Mouse (Mus musculus): ENCODE data around the gene Bola3. TPM values are rescaled to one million over a fixed set of nuclear protein-coding genes. Genes with fewer than 3 reads are reported as not detected.

Bola3 gene
- polyA plus RNA-seq, 1 experiment from 2014 or later, result 186 TPM

DNA sequence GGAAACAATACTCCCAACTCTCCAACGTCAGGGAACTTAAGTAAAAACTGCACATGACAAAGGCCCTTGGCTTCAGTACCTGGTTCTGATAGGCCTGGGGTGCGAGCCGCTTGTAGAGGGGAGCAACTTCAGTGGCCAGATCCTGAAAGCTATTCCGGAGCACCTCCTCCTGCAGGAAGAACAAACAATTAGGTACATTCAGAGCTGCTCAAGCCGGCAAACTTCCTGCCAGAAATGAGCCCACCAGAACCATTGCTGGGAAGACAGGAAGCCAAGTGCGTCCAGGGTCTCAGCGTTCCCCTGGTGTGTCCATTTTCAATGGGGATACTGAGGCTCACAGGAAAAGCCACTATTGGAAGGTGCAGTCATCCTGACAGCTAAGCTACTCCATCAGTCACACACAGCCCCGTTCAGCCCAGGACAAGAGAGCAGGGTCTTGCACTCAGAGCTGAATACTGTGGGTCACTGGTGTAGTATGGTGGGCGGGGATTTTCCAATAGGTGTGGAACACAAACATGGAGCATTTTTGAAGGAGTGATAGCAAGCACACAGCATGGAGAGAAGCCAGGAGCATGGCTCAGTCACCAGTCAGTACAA lies 24.9 kb downstream of the Bola3 start:
- Histone ChIP-seq H3K4me3 (ENCODE audit: low read length) (no peak overlapping the region), H3K27me3 (replicated peaks; ENCODE audit: control insufficient read depth, insufficient read depth, low read length) (no peaks in the 10 kb centered on the region), H3K9ac (ENCODE audit: low read depth, low read length) (no peak overlapping the region), H3K27ac (ENCODE audit: low read length) (no peak overlapping the region), H3K9me3 (ENCODE audit: control insufficient read depth, low read length) (no peaks in the 10 kb centered on the region), H3K36me3 (ENCODE audit: control insufficient read depth, insufficient read depth, low read length) (peaks cover 52% of the 10 kb centered on the region), H3K4me1 (ENCODE audit: control insufficient read depth, insufficient read depth, low read length) (no peaks in the 10 kb centered on the region), H3K4me2 (ENCODE audit: low read depth, low read length) (no peak overlapping the region)
- WGBS, result 82% methylated on average over 9 of the region's 9 CpGs
- no peak for ATAC-seq

- H3K4me1 ChIP-seq (ENCODE audit: control insufficient read depth, insufficient read depth, low read length), result no peaks in the 10 kb centered on the region
- peak; percentile 38; the same call in 1 of the 2 replicates for ATAC-seq
- peaks cover 27% of the 10 kb centered on the region; the same call in 1 of the 2 replicates for H3K36me3 ChIP-seq (ENCODE audit: control insufficient read depth, insufficient read depth, low read length)
- H3K27ac ChIP-seq (ENCODE audit: low read length), result no peak overlapping the region
- H3K4me3 ChIP-seq (ENCODE audit: low read length), result no peak overlapping the region
- WGBS, result 86% methylated on average over 10 of the region's 10 CpGs
- no peaks in the 10 kb centered on the region for H3K9me3 ChIP-seq (ENCODE audit: control insufficient read depth, low read length)
- H3K4me2 ChIP-seq (ENCODE audit: low read depth, low read length), result no peak overlapping the region
- no peak overlapping the region for H3K9ac ChIP-seq (ENCODE audit: low read depth, low read length)
- no peaks in the 10 kb centered on the region for H3K27me3 ChIP-seq (replicated peaks; ENCODE audit: control insufficient read depth, insufficient read depth, low read length)
These were observed 32.9 kb downstream of the Bola3 start for GRCm38 (mm10) chr6:83381510-83382491.

- H3K36me3 ChIP-seq (ENCODE audit: control insufficient read depth, insufficient read depth, low read length), result peaks cover 12% of the 10 kb centered on the region
- no peaks in the 10 kb centered on the region for H3K9me3 ChIP-seq (ENCODE audit: control insufficient read depth, low read length)
- no peak for ATAC-seq
- H3K27ac ChIP-seq (ENCODE audit: low read length), result no peak overlapping the region
- no peak overlapping the region for H3K4me2 ChIP-seq (ENCODE audit: low read depth, low read length)
- WGBS, result 93% methylated on average over 9 of the region's 9 CpGs
- no peaks in the 10 kb centered on the region for H3K4me1 ChIP-seq (ENCODE audit: control insufficient read depth, insufficient read depth, low read length)
- H3K27me3 ChIP-seq (replicated peaks; ENCODE audit: control insufficient read depth, insufficient read depth, low read length), result no peaks in the 10 kb centered on the region
- no peak overlapping the region for H3K4me3 ChIP-seq (ENCODE audit: low read length)
- no peak overlapping the region for H3K9ac ChIP-seq (ENCODE audit: low read depth, low read length)
These were observed 36.7 kb downstream of the Bola3 start for GRCm38 (mm10) chr6:83385569-83386090.

DNA sequence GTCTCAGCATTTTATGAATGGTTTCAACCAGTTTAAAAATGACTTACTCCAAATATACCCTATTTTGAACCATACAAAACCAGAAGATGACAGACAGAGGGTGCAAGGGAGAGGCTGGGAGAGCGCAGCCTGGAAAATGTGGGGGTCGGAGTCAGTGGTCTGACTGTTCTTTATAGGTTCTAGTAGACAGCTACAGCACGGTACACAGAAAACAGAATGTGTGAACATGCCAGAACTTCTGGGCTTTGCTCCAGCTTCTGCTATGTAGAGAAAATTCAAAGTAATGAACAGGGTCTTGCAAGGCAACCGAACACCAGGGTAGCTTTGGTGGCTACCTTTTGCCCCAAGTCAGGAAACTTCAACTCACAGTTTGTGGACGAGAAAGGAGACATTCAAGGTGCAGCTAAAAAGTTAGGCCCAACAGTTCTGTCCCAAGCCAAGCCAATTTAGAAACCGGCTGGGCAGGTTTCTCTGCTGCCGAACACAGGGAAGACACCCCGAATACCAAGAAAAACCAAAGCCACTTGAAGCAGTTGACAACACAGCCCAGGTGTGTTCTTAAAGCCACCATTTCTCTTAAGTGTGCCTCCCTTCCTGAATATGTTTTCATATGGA lies 43.3 kb downstream of the Bola3 start:
- no peak for ATAC-seq
- no peak overlapping the region for H3K4me3 ChIP-seq (ENCODE audit: low read length)
- H3K9me3 ChIP-seq (ENCODE audit: control insufficient read depth, low read length), result no peaks in the 10 kb centered on the region
- WGBS, result 72% methylated on average over 8 of the region's 8 CpGs
- H3K4me2 ChIP-seq (ENCODE audit: low read depth, low read length), result no peak overlapping the region
- peaks cover 9% of the 10 kb centered on the region for H3K36me3 ChIP-seq (ENCODE audit: control insufficient read depth, insufficient read depth, low read length)
- no peak overlapping the region for H3K27ac ChIP-seq (ENCODE audit: low read length)
- 0 out of 2 replicates have a peak, but pooled peaks cover 4% of the 10 kb centered on the region for H3K4me1 ChIP-seq (ENCODE audit: control insufficient read depth, insufficient read depth, low read length)
- H3K27me3 ChIP-seq (replicated peaks; ENCODE audit: control insufficient read depth, insufficient read depth, low read length), result no peaks in the 10 kb centered on the region
- no peak overlapping the region for H3K9ac ChIP-seq (ENCODE audit: low read depth, low read length)

DNA sequence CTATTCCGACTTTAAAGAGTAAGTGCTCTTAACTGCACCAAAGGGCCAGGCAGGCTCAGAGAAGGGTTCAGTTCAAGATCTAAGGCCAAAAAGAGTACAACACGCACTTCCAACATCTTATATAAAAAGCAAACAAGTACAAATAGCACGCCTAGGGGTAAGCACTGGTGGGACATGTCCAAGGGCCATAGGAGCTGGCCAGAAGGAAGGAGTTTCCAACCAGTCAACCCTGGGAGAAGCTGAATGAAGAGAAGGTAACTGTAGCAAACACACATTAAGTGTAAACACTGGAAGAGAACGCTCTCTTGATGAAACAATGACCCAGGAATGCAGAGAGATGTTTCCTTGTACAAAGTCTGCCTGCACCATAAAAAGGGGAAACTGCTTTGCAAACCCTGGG lies 45.2 kb downstream of the Bola3 start:
- Histone ChIP-seq H3K4me1 (ENCODE audit: control insufficient read depth, insufficient read depth, low read length) (0 out of 2 replicates have a peak, but pooled peaks cover 6% of the 10 kb centered on the region), H3K27ac (ENCODE audit: low read length) (no peak overlapping the region), H3K27me3 (replicated peaks; ENCODE audit: control insufficient read depth, insufficient read depth, low read length) (no peaks in the 10 kb centered on the region), H3K4me2 (ENCODE audit: low read depth, low read length) (no peak overlapping the region), H3K4me3 (ENCODE audit: low read length) (no peak overlapping the region), H3K36me3 (ENCODE audit: control insufficient read depth, insufficient read depth, low read length) (peaks cover 12% of the 10 kb centered on the region), H3K9ac (ENCODE audit: low read depth, low read length) (no peak overlapping the region), H3K9me3 (ENCODE audit: control insufficient read depth, low read length) (no peaks in the 10 kb centered on the region)
- WGBS, result 82% methylated on average over 4 of the region's 4 CpGs
- ATAC-seq, result no peak

DNA sequence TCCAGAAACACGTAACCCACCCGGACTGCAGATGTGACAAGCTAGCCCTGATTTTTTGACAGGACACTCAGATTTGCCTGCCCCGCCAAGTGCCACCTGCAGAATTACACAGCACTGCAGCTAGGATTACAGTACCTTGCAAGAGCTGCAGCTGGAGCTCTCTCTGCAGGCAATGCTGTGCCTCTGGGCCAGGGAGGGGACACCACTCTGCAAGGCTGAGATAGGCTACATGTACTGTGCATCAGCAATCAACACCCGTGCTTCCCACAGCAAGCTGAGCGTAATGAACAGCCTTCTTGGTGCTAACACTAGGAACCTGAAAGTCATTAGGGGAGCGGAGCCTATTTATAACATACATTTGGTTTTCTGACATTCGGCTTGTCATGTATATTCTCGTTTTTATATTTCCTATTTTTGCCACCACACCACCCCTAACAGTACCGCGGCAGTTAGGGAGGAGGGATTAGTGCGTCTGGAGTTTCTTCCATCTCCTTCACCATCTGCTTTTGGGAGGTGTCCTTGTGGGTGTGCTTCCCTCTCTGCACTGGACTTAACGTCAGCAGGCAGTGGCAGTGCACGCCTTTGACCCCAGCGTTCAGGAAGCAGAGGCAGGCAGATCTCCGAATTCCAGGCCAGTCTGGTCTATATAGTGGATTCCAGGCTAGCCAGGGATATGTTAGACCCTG lies 46.7 kb downstream of the Bola3 start:
- 93% methylated on average over 15 of the region's 15 CpGs for WGBS
- no peak; the same call in 1 of the 2 replicates for ATAC-seq
- H3K27ac ChIP-seq (ENCODE audit: low read length), result no peak overlapping the region
- no peaks in the 10 kb centered on the region for H3K9me3 ChIP-seq (ENCODE audit: control insufficient read depth, low read length)
- no peaks in the 10 kb centered on the region for H3K27me3 ChIP-seq (replicated peaks; ENCODE audit: control insufficient read depth, insufficient read depth, low read length)
- peaks cover 9% of the 10 kb centered on the region; the same call in 1 of the 2 replicates for H3K4me1 ChIP-seq (ENCODE audit: control insufficient read depth, insufficient read depth, low read length)
- H3K4me2 ChIP-seq (ENCODE audit: low read depth, low read length), result no peak overlapping the region
- no peak overlapping the region for H3K9ac ChIP-seq (ENCODE audit: low read depth, low read length)
- peaks cover 17% of the 10 kb centered on the region for H3K36me3 ChIP-seq (ENCODE audit: control insufficient read depth, insufficient read depth, low read length)
- no peak overlapping the region for H3K4me3 ChIP-seq (ENCODE audit: low read length)

DNA sequence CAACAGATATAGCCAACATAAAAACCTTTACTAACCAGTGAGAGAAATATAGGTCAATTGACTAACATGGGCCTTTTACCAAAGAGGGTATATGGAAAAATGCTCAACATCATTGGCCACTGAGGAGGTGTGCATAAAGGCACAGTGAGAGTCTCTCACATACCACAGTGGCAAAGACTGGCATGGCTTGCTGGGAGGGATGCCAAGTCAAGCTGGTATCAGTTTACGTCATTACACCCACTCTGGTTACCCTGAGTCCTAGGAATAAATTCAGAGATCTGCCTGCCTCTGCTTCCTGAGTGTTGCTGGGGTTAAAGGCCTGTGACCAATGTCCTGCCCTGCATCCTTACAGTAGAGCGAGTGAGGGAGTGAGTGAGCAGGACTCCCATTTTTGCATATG lies 47.8 kb downstream of the Bola3 start:
- peaks cover 21% of the 10 kb centered on the region for H3K36me3 ChIP-seq (ENCODE audit: control insufficient read depth, insufficient read depth, low read length)
- WGBS, result 94% methylated on average over 2 of the region's 2 CpGs
- ATAC-seq, result no peak

DNA sequence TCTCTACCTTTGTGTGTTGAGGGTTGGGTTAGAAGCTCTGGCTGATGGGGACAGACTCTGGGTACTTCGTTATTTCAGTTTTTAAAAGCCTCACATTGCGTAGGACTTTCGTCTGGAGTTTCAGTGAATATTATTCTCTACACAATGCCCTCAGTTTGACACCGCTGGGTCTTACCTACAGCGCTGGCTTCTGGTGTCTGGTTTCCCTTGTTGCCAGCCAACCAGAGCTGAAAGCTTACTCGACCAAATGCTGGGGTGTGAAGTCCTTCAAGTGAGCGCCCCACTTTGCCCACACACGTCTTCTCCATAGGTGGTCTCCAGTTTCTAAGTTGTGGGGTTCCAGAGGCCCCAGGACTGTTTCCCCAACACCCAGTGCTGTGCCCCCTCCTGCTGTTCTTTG lies 48.8 kb downstream of the Bola3 start:
- WGBS, result 71% methylated on average over 8 of the region's 8 CpGs
- ATAC-seq, result no peak
- H3K36me3 ChIP-seq (ENCODE audit: control insufficient read depth, insufficient read depth, low read length), result peaks cover 28% of the 10 kb centered on the region

More for the DNA sequence above, 47.8 kb downstream of the Bola3 start:
- peaks cover 9% of the 10 kb centered on the region; the same call in 1 of the 2 replicates for H3K4me1 ChIP-seq (ENCODE audit: control insufficient read depth, insufficient read depth, low read length)
- no peak overlapping the region for H3K4me3 ChIP-seq (ENCODE audit: low read length)
- no peak overlapping the region for H3K9ac ChIP-seq (ENCODE audit: low read depth, low read length)
- no peaks in the 10 kb centered on the region for H3K9me3 ChIP-seq (ENCODE audit: control insufficient read depth, low read length)
- H3K4me2 ChIP-seq (ENCODE audit: low read depth, low read length), result no peak overlapping the region
- no peak overlapping the region for H3K27ac ChIP-seq (ENCODE audit: low read length)
- no peaks in the 10 kb centered on the region for H3K27me3 ChIP-seq (replicated peaks; ENCODE audit: control insufficient read depth, insufficient read depth, low read length)

More for the DNA sequence above, 48.8 kb downstream of the Bola3 start:
- Histone ChIP-seq H3K4me2 (ENCODE audit: low read depth, low read length) (no peak overlapping the region), H3K4me3 (ENCODE audit: low read length) (no peak overlapping the region), H3K9me3 (ENCODE audit: control insufficient read depth, low read length) (no peaks in the 10 kb centered on the region), H3K4me1 (ENCODE audit: control insufficient read depth, insufficient read depth, low read length) (peaks cover 5% of the 10 kb centered on the region; the same call in 1 of the 2 replicates), H3K9ac (ENCODE audit: low read depth, low read length) (no peak overlapping the region), H3K27ac (ENCODE audit: low read length) (no peak overlapping the region), H3K27me3 (replicated peaks; ENCODE audit: control insufficient read depth, insufficient read depth, low read length) (no peaks in the 10 kb centered on the region)
